Comparison of ENCODE assay signal across 14 mouse cellular contexts in the genomic region with DNA sequence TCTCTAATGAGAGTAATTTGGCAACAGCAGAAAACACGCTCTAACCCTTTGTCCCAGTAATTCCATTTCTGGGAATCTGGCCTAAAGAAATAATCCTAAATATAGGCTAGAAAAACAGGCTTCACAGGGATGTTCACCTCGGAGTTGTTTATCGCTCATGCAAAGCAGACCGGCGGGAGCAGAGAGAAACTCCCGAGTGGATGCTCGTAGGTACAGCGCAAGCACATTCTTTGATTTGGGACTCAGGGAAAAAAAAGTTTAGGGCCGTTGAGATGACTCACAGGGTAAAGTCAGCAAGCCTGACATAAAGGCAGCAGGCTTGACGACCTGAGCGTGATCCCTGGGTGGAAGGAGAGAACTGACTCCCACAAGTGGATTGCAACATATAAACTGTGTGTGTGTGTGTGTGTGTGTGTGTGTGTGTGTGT.
DNase-seq lines count a peak whose midpoint lies in the region; ATAC-seq and TF ChIP-seq lines count a peak whose summit lies in the region.
"Had no signal": no experiment of that assay in that cellular context is flagged by ENCODE, and none has a peak within 500 bp of the region (broad histone marks: within the 10 kb centered on the region; RNA-seq: fewer than 3 reads in every experiment).

No protein-coding gene starts in this region.

- no peak overlapping the region for H3K4me3 ChIP-seq in hindbrain, embryonic 13.5 days
- no peak overlapping the region for H3K4me3 ChIP-seq in hindbrain, embryonic 10.5 days
- no peak overlapping the region for H3K4me3 ChIP-seq in midbrain, embryonic 13.5 days (replicated peaks)
- H3K4me3 ChIP-seq in midbrain, postnatal 0 days (ENCODE audit: low read depth, low read length): no peak overlapping the region
- H3K4me3 ChIP-seq in neural tube, embryonic 14.5 days (ENCODE audit: low read depth, low read length): no peak overlapping the region
- H3K4me3 ChIP-seq: heart, embryonic 12.5 days had no signal

- no peak for TF ChIP-seq CTCF in midbrain, postnatal 0 days (IDR thresholded peaks at IDR 0.05)
- TF ChIP-seq CTCF in brain, embryonic 14.5 days (IDR thresholded peaks at IDR 0.05; ENCODE audit: borderline replicate concordance, extremely low read depth, insufficient read depth, insufficient read length): no peak

- H3K9me3 ChIP-seq in hindbrain, embryonic 13.5 days: no peaks in the 10 kb centered on the region
- no peaks in the 10 kb centered on the region for H3K9me3 ChIP-seq in hindbrain, embryonic 10.5 days
- no peaks in the 10 kb centered on the region for H3K9me3 ChIP-seq in midbrain, embryonic 13.5 days
- no peaks in the 10 kb centered on the region for H3K9me3 ChIP-seq in midbrain, postnatal 0 days (ENCODE audit: low read length)
- no peaks in the 10 kb centered on the region for H3K9me3 ChIP-seq in neural tube, embryonic 14.5 days (ENCODE audit: control insufficient read depth, low read length)
- H3K9me3 ChIP-seq: heart, embryonic 12.5 days had no signal

- TF ChIP-seq POLR2A in brain, embryonic 14.5 days (IDR thresholded peaks at IDR 0.05; ENCODE audit: borderline replicate concordance, extremely low read depth, insufficient read depth, insufficient read length, poor library complexity, severe bottlenecking): no peak

- DNase-seq in hindbrain, embryonic 10.5 days (ENCODE audit: low spot score): no peak
- no peak for DNase-seq in midbrain, postnatal 0 days (ENCODE audit: low spot score)
- DNase-seq in brain, embryonic 14.5 days (ENCODE audit: low read depth): peak; percentile 54
- DNase-seq in frontal cortex, postnatal 14 days (ENCODE audit: low spot score in 2 of 2): no peak
- DNase-seq in left cerebral cortex, postnatal 10 days (ENCODE audit: extremely low spot score in 1 of 2, low spot score in 2 of 2): no peak
- DNase-seq: adrenal gland, postnatal 14 days; cerebellum, adult 9-11 months; layer of hippocampus, postnatal 36 days; lung, adult 2 months; thymus, postnatal 25 days had no signal

- H3K27me3 ChIP-seq in hindbrain, embryonic 13.5 days: no peaks in the 10 kb centered on the region
- no peaks in the 10 kb centered on the region for H3K27me3 ChIP-seq in hindbrain, embryonic 10.5 days (ENCODE audit: insufficient read depth, poor library complexity, severe bottlenecking)
- no peaks in the 10 kb centered on the region for H3K27me3 ChIP-seq in midbrain, embryonic 13.5 days
- no peaks in the 10 kb centered on the region for H3K27me3 ChIP-seq in midbrain, postnatal 0 days (ENCODE audit: insufficient read depth, low read length)
- no peaks in the 10 kb centered on the region for H3K27me3 ChIP-seq in neural tube, embryonic 14.5 days (ENCODE audit: control insufficient read depth, insufficient read depth, low read length)
- H3K27me3 ChIP-seq: heart, embryonic 12.5 days had no signal

- H3K36me3 ChIP-seq in hindbrain, embryonic 13.5 days: peaks cover 8% of the 10 kb centered on the region; the same call in 1 of the 2 replicates
- peaks cover 10% of the 10 kb centered on the region for H3K36me3 ChIP-seq in hindbrain, embryonic 10.5 days
- no peaks in the 10 kb centered on the region for H3K36me3 ChIP-seq in midbrain, embryonic 13.5 days
- no peaks in the 10 kb centered on the region for H3K36me3 ChIP-seq in midbrain, postnatal 0 days (ENCODE audit: insufficient read depth, low read length)
- H3K36me3 ChIP-seq in neural tube, embryonic 14.5 days (ENCODE audit: control insufficient read depth, insufficient read depth, low read length): no peaks in the 10 kb centered on the region

- WGBS in hindbrain, embryonic 13.5 days: 71% methylated on average over 11 of the region's 11 CpGs
- WGBS in hindbrain, embryonic 10.5 days: 88% methylated on average over 11 of the region's 11 CpGs
- WGBS in midbrain, embryonic 13.5 days: 75% methylated on average over 11 of the region's 11 CpGs
- 51% methylated on average over 11 of the region's 11 CpGs for WGBS in midbrain, postnatal 0 days
- WGBS in neural tube, embryonic 14.5 days: 59% methylated on average over 11 of the region's 11 CpGs

- H3K9ac ChIP-seq in hindbrain, embryonic 13.5 days: no peak overlapping the region
- H3K9ac ChIP-seq in midbrain, embryonic 13.5 days (replicated peaks): no peak overlapping the region
- H3K9ac ChIP-seq in midbrain, postnatal 0 days (replicated peaks; ENCODE audit: low read length, poor library complexity, severe bottlenecking): no peak overlapping the region
- no peak overlapping the region for H3K9ac ChIP-seq in neural tube, embryonic 14.5 days (replicated peaks; ENCODE audit: low read depth, low read length)
- H3K9ac ChIP-seq: heart, embryonic 12.5 days had no signal

- intact Hi-C loops in left cerebral cortex, postnatal 10 days (cut with DNase I): loop anchor here (5.0 kb wide), 1 partner anchor 51 kb away; no protein-coding TSS in a partner anchor

- H3K27ac ChIP-seq in hindbrain, embryonic 13.5 days: peak overlapping the region; percentile 79
- H3K27ac ChIP-seq in hindbrain, embryonic 10.5 days: no peak overlapping the region
- H3K27ac ChIP-seq in midbrain, embryonic 13.5 days: 0 out of 2 replicates have a peak overlapping the region, but pooled peaks have one; percentile 61
- no peak overlapping the region for H3K27ac ChIP-seq in midbrain, postnatal 0 days (ENCODE audit: low read depth, low read length)
- peak overlapping the region; percentile 16; the same call in 1 of the 2 replicates for H3K27ac ChIP-seq in neural tube, embryonic 14.5 days (ENCODE audit: low read depth, low read length)

- no peak overlapping the region for H3K4me2 ChIP-seq in hindbrain, embryonic 13.5 days
- no peak overlapping the region for H3K4me2 ChIP-seq in midbrain, embryonic 13.5 days (replicated peaks)
- no peak overlapping the region for H3K4me2 ChIP-seq in midbrain, postnatal 0 days (ENCODE audit: low read depth, low read length, poor library complexity, severe bottlenecking)
- H3K4me2 ChIP-seq in neural tube, embryonic 14.5 days (ENCODE audit: low read depth, low read length): no peak overlapping the region
- H3K4me2 ChIP-seq: heart, embryonic 12.5 days had no signal

- ATAC-seq in hindbrain, embryonic 13.5 days (ENCODE audit: low FRiP score): no peak
- no peak for ATAC-seq in midbrain, embryonic 13.5 days
- ATAC-seq in midbrain, postnatal 0 days (ENCODE audit: low FRiP score): no peak
- ATAC-seq in neural tube, embryonic 14.5 days (ENCODE audit: low read depth): no peak

- H3K4me1 ChIP-seq in hindbrain, embryonic 13.5 days (replicated peaks): peaks cover 83% of the 10 kb centered on the region
- H3K4me1 ChIP-seq in hindbrain, embryonic 10.5 days (replicated peaks): peaks cover 53% of the 10 kb centered on the region
- H3K4me1 ChIP-seq in midbrain, embryonic 13.5 days (replicated peaks): peaks cover 62% of the 10 kb centered on the region
- H3K4me1 ChIP-seq in midbrain, postnatal 0 days (ENCODE audit: insufficient read depth, low read length): peaks cover 17% of the 10 kb centered on the region
- peaks cover 28% of the 10 kb centered on the region for H3K4me1 ChIP-seq in neural tube, embryonic 14.5 days (ENCODE audit: control insufficient read depth, insufficient read depth, low read length)

Comparison
In these comparisons a context has a peak if more than half of its experiments do, and no peak if none do; other contexts are left out.
1. H3K27ac ChIP-seq: peak in hindbrain, embryonic 13.5 days (single experiment), midbrain, embryonic 13.5 days (single experiment) and neural tube, embryonic 14.5 days (single experiment); none in hindbrain, embryonic 10.5 days (single experiment) and midbrain, postnatal 0 days (single experiment).